Comparison of ENCODE assay signal across 13 mouse cellular contexts in genomic region chr11:76419179-76419578, GRCm38 (mm10). TPM values are rescaled to one million over a fixed set of nuclear protein-coding genes. Genes with fewer than 3 reads are reported as not detected.
DNase-seq lines count a peak whose midpoint lies in the region; ATAC-seq and TF ChIP-seq lines count a peak whose summit lies in the region.
"Had no signal": no experiment of that assay in that cellular context is flagged by ENCODE, and none has a peak within 500 bp of the region (broad histone marks: within the 10 kb centered on the region; RNA-seq: fewer than 3 reads in every experiment).

No protein-coding gene starts in this region.

- no peak for TF ChIP-seq POLR2A in limb, embryonic 14.5 days (IDR thresholded peaks at IDR 0.05; ENCODE audit: borderline replicate concordance, extremely low read depth, insufficient read depth, insufficient read length)

- DNase-seq in cerebellum, postnatal 10 days, result peak; percentile 56 to 59
- no peak for DNase-seq in cerebellum, adult 9-11 months
- no peak for DNase-seq in hindbrain, embryonic 11.5 days (ENCODE audit: low spot score)
- DNase-seq in lung, postnatal 10 days, result peak; percentile 64
- DNase-seq in lung, postnatal 14 days, result no peak
- no peak for DNase-seq in limb, embryonic 14.5 days (ENCODE audit: low spot score)
- no peak for DNase-seq in frontal cortex, postnatal 14 days (ENCODE audit: low spot score in 2 of 2)
- DNase-seq: lung, embryonic 14.5 days had no signal

- no peaks in the 10 kb centered on the region for H3K9me3 ChIP-seq in hindbrain, embryonic 13.5 days
- H3K9me3 ChIP-seq in hindbrain, embryonic 11.5 days (ENCODE audit: control insufficient read depth, low read length), result no peaks in the 10 kb centered on the region
- H3K9me3 ChIP-seq in limb, embryonic 14.5 days (ENCODE audit: control insufficient read depth, low read length), result no peaks in the 10 kb centered on the region
- H3K9me3 ChIP-seq: forebrain, embryonic 10.5 days; intestine, embryonic 15.5 days; midbrain, embryonic 13.5 days had no signal

- ATAC-seq in hindbrain, embryonic 13.5 days (ENCODE audit: low FRiP score), result no peak
- no peak for ATAC-seq in hindbrain, embryonic 11.5 days (ENCODE audit: low FRiP score)
- no peak for ATAC-seq in limb, embryonic 14.5 days (ENCODE audit: low FRiP score, low read depth)
- ATAC-seq: activated CD4-positive, CD25-positive, alpha-beta regulatory T cell, adult 4 months; intestine, embryonic 15.5 days; midbrain, embryonic 13.5 days had no signal

- H3K9ac ChIP-seq in hindbrain, embryonic 13.5 days, result no peak overlapping the region
- H3K9ac ChIP-seq in hindbrain, embryonic 11.5 days (ENCODE audit: low read depth, low read length), result no peak overlapping the region
- 0 out of 2 replicates have a peak overlapping the region, but pooled peaks have one; percentile 16 for H3K9ac ChIP-seq in limb, embryonic 14.5 days (ENCODE audit: low read depth, low read length, severe bottlenecking)
- H3K9ac ChIP-seq: intestine, embryonic 15.5 days; lung, embryonic 14.5 days; midbrain, embryonic 13.5 days had no signal

- H3K36me3 ChIP-seq in hindbrain, embryonic 13.5 days, result peaks cover 99% of the 10 kb centered on the region
- peaks cover 7% of the 10 kb centered on the region for H3K36me3 ChIP-seq in hindbrain, embryonic 11.5 days (ENCODE audit: control insufficient read depth, insufficient read depth, low read length)
- peaks cover 92% of the 10 kb centered on the region for H3K36me3 ChIP-seq in limb, embryonic 14.5 days (ENCODE audit: control insufficient read depth, insufficient read depth, low read length)

- H3K27ac ChIP-seq in hindbrain, embryonic 13.5 days, result 0 out of 2 replicates have a peak overlapping the region, but pooled peaks have one; percentile 23
- H3K27ac ChIP-seq in hindbrain, embryonic 11.5 days (ENCODE audit: low read depth, low read length), result no peak overlapping the region
- no peak overlapping the region for H3K27ac ChIP-seq in limb, embryonic 14.5 days (replicated peaks; ENCODE audit: low read depth, low read length)
- H3K27ac ChIP-seq: forebrain, embryonic 10.5 days; intestine, embryonic 15.5 days; midbrain, embryonic 13.5 days had no signal

- H3K4me2 ChIP-seq in hindbrain, embryonic 13.5 days, result no peak overlapping the region
- H3K4me2 ChIP-seq in hindbrain, embryonic 11.5 days (replicated peaks; ENCODE audit: low read depth, low read length), result no peak overlapping the region
- H3K4me2 ChIP-seq in limb, embryonic 14.5 days (replicated peaks; ENCODE audit: low read depth, low read length, severe bottlenecking), result no peak overlapping the region
- H3K4me2 ChIP-seq: intestine, embryonic 15.5 days; lung, embryonic 14.5 days; midbrain, embryonic 13.5 days had no signal

- no peak overlapping the region for H3K4me3 ChIP-seq in hindbrain, embryonic 13.5 days
- H3K4me3 ChIP-seq in hindbrain, embryonic 11.5 days (ENCODE audit: low read depth, low read length), result no peak overlapping the region
- no peak overlapping the region for H3K4me3 ChIP-seq in limb, embryonic 14.5 days (replicated peaks; ENCODE audit: low read length)
- H3K4me3 ChIP-seq: forebrain, embryonic 10.5 days; intestine, embryonic 15.5 days; midbrain, embryonic 13.5 days had no signal

- 68% methylated on average over 4 of the region's 4 CpGs for WGBS in hindbrain, embryonic 13.5 days
- WGBS in hindbrain, embryonic 11.5 days, result 61% methylated on average over 4 of the region's 4 CpGs
- 64% methylated on average over 4 of the region's 4 CpGs for WGBS in limb, embryonic 14.5 days

- H3K27me3 ChIP-seq in hindbrain, embryonic 13.5 days, result no peaks in the 10 kb centered on the region
- H3K27me3 ChIP-seq in hindbrain, embryonic 11.5 days (ENCODE audit: control insufficient read depth, insufficient read depth, low read length), result no peaks in the 10 kb centered on the region
- no peaks in the 10 kb centered on the region for H3K27me3 ChIP-seq in limb, embryonic 14.5 days (ENCODE audit: control insufficient read depth, insufficient read depth, low read length)
- H3K27me3 ChIP-seq: intestine, embryonic 15.5 days; midbrain, embryonic 13.5 days had no signal

- H3K4me1 ChIP-seq in hindbrain, embryonic 13.5 days (replicated peaks), result no peaks in the 10 kb centered on the region; the same call in 1 of the 2 replicates
- no peaks in the 10 kb centered on the region for H3K4me1 ChIP-seq in hindbrain, embryonic 11.5 days (replicated peaks; ENCODE audit: control insufficient read depth, insufficient read depth, low read length)
- peaks cover 8% of the 10 kb centered on the region for H3K4me1 ChIP-seq in limb, embryonic 14.5 days (ENCODE audit: control insufficient read depth, insufficient read depth, low read length)
- H3K4me1 ChIP-seq: midbrain, embryonic 13.5 days had no signal

RNA-seq across cellular contexts. Expression of gene Timm22, which starts 12.4 kb away (rescaled TPM):
- 116 and 119 TPM in 2 replicates for polyA plus RNA-seq in hindbrain, embryonic 13.5 days (2015; fragmentation: Nextera tagmentation; extraction: Ambion mirVana)
- 113 and 116 TPM in 2 replicates for polyA plus RNA-seq in hindbrain, embryonic 11.5 days (2014; fragmentation: Nextera tagmentation; extraction: Ambion mirVana)
- 34.8 and 38.5 TPM in 2 replicates for polyA plus RNA-seq in limb, embryonic 14.5 days (2012; rRNA removed)
- polyA plus RNA-seq in limb, embryonic 14.5 days (2014; fragmentation: Nextera tagmentation; extraction: Ambion mirVana), result 125 and 128 TPM in 2 replicates

RNA-seq across cellular contexts. Expression of gene Nxn, which starts 20.2 kb away (rescaled TPM):
- polyA plus RNA-seq in hindbrain, embryonic 13.5 days (2015; fragmentation: Nextera tagmentation; extraction: Ambion mirVana), result 30.4 and 35.6 TPM in 2 replicates
- 40.0 and 45.2 TPM in 2 replicates for polyA plus RNA-seq in hindbrain, embryonic 11.5 days (2014; fragmentation: Nextera tagmentation; extraction: Ambion mirVana)
- polyA plus RNA-seq in limb, embryonic 14.5 days (2012; rRNA removed), result 69.9 and 74.4 TPM in 2 replicates
- 78.1 TPM in 2 replicates for polyA plus RNA-seq in limb, embryonic 14.5 days (2014; fragmentation: Nextera tagmentation; extraction: Ambion mirVana)

Comparison
In these comparisons a context has a peak if more than half of its experiments do, and no peak if none do; other contexts are left out.
1. DNase-seq: peak in cerebellum, postnatal 10 days (2 of 2) and lung, postnatal 10 days (single experiment); none in cerebellum, adult 9-11 months (single experiment), hindbrain, embryonic 11.5 days (single experiment), lung, postnatal 14 days (single experiment), limb, embryonic 14.5 days (single experiment) and frontal cortex, postnatal 14 days (0 of 2).